Mouse (Mus musculus) limb, embryonic 13.5 days (tissue): ENCODE data around the gene Gusb. TPM values are rescaled to one million over a fixed set of nuclear protein-coding genes. Genes with fewer than 3 reads are reported as not detected.

ENCODE experiments used
- ATAC-seq: fragments of 200-750 bp; cut with Nextera tagmentation; 2 replicates; pipeline ENCODE4 v1.8.0; 2017; ENCODE audit warnings: low read depth, moderate number of reproducible peaks, moderate TSS enrichment; ENCODE audit not compliant: low FRiP score
- H3K27ac ChIP-seq: fragments of 300-500 bp; sonication (generic); 2 replicates; pipeline ENCODE4 v1.5.1; 2015; ENCODE audit warnings: inconsistent platforms, mild to moderate bottlenecking, moderate library complexity
- H3K27me3 ChIP-seq: fragments of 300-500 bp; sonication (generic); 2 replicates; pipeline ENCODE4 v1.6.1; 2015; ENCODE audit warnings: mild to moderate bottlenecking, inconsistent platforms
- H3K36me3 ChIP-seq: fragments of 300-500 bp; sonication (generic); 2 replicates; pipeline ENCODE4 v1.6.1; 2015; ENCODE audit warnings: inconsistent platforms, mild to moderate bottlenecking, moderate library complexity
- H3K4me1 ChIP-seq: fragments of 300-500 bp; sonication (generic); 2 replicates; pipeline ENCODE4 v1.6.1; 2015; ENCODE audit warnings: inconsistent platforms
- H3K4me2 ChIP-seq: fragments of 300-500 bp; sonication (generic); replicated peaks from 2 replicates; pipeline ENCODE4 v1.6.1; 2015; ENCODE audit warnings: inconsistent platforms, mild to moderate bottlenecking, moderate library complexity
- H3K4me3 ChIP-seq: fragments of 300-500 bp; sonication (generic); 2 replicates; pipeline ENCODE4 v1.5.1; 2015; ENCODE audit warnings: moderate library complexity, mild to moderate bottlenecking, inconsistent platforms
- H3K9ac ChIP-seq: fragments of 300-500 bp; sonication (generic); 2 replicates; pipeline ENCODE4 v1.6.1; 2015; ENCODE audit warnings: mild to moderate bottlenecking, inconsistent platforms
- H3K9me3 ChIP-seq: fragments of 300-500 bp; sonication (generic); 2 replicates; pipeline ENCODE4 v1.6.1; 2016; ENCODE audit warnings: inconsistent platforms
- WGBS: fragments of 180-500 bp; shearing (Covaris S2); methylation state at CpG from one replicate; pipeline ENCODE4 v1.1.7; 2015; 5-methylcytosine and 5-hydroxymethylcytosine counted together
- polyA plus RNA-seq: library from polyadenylated mRNA; unstranded; fragments of >200 nt; fragmentation: Nextera tagmentation; extraction: Ambion mirVana; gene quantifications from 2 replicates; pipeline ENCODE4 v1.2.1, GENCODE M21; 2015

The Gusb gene
- polyA plus RNA-seq, 1 experiment from 2014 or later = 45.3 TPM

GRCm38 (mm10) chr5:130021361-130021966 is 18.6 kb upstream of the Gusb start:
- H3K27ac ChIP-seq = no peak overlapping the region
- H3K36me3 ChIP-seq = peaks cover 14% of the 10 kb centered on the region
- no peak for ATAC-seq
- H3K4me2 ChIP-seq = no peak overlapping the region
- peaks cover 15% of the 10 kb centered on the region for H3K4me1 ChIP-seq
- no peaks in the 10 kb centered on the region for H3K9me3 ChIP-seq
- 37% methylated on average over 5 of the region's 5 CpGs for WGBS
- peak overlapping the region; percentile 35; the same call in 1 of the 2 replicates for H3K9ac ChIP-seq
- no peaks in the 10 kb centered on the region for H3K27me3 ChIP-seq
- no peak overlapping the region for H3K4me3 ChIP-seq

GRCm38 (mm10) chr5:130019461-130019860 is 16.6 kb upstream of the Gusb start:
- ATAC-seq = no peak
- Histone ChIP-seq H3K27me3 (no peaks in the 10 kb centered on the region), H3K27ac (no peak overlapping the region), H3K4me3 (no peak overlapping the region), H3K36me3 (peaks cover 34% of the 10 kb centered on the region), H3K4me1 (peaks cover 12% of the 10 kb centered on the region), H3K9me3 (0 out of 2 replicates have a peak, but pooled peaks cover 5% of the 10 kb centered on the region), H3K9ac (no peak overlapping the region), H3K4me2 (no peak overlapping the region)
- WGBS = 72% methylated on average over 8 of the region's 8 CpGs

- ATAC-seq = no peak
- Histone ChIP-seq H3K27ac (no peak overlapping the region), H3K4me3 (no peak overlapping the region), H3K9ac (no peak overlapping the region), H3K4me2 (no peak overlapping the region), H3K27me3 (no peaks in the 10 kb centered on the region), H3K4me1 (no peaks in the 10 kb centered on the region), H3K9me3 (peaks cover 13% of the 10 kb centered on the region; the same call in 1 of the 2 replicates), H3K36me3 (peaks cover 60% of the 10 kb centered on the region)
- WGBS = 97% methylated on average over 3 of the region's 3 CpGs
Measured at GRCm38 (mm10) chr5:130015104-130015503, 12.3 kb upstream of the Gusb start.

GRCm38 (mm10) chr5:130010961-130011360 is 8.1 kb upstream of the Gusb start:
- Histone ChIP-seq H3K27ac (no peak overlapping the region), H3K4me1 (no peaks in the 10 kb centered on the region), H3K9ac (no peak overlapping the region), H3K27me3 (no peaks in the 10 kb centered on the region), H3K9me3 (peaks cover 13% of the 10 kb centered on the region), H3K4me2 (no peak overlapping the region), H3K36me3 (peaks cover 41% of the 10 kb centered on the region), H3K4me3 (no peak overlapping the region)
- ATAC-seq = no peak
- WGBS = 93% methylated on average over 5 of the region's 5 CpGs

DNA sequence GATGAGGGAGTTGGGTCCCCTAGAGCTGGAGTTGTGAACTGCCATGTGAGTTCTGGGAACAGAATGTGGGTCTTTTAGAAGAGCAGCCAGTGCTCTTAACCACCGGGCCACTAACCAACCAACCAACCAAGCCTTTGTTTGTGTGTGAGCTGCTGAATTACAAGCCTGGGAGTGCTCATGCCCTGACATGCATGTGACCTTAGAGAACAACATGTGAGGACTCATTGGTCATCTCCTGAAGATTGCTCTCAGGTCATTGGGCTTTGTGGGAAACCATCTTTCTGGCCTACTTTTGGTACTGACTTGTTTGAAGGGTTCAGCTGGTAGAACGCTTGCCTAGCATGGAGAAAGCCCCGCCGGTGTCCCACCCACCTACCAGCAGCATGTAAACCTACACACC is 6.9 kb upstream of the Gusb start:
- Histone ChIP-seq H3K27ac (no peak overlapping the region), H3K36me3 (peaks cover 29% of the 10 kb centered on the region), H3K9me3 (peaks cover 13% of the 10 kb centered on the region), H3K4me3 (no peak overlapping the region), H3K27me3 (no peaks in the 10 kb centered on the region), H3K4me2 (no peak overlapping the region), H3K4me1 (no peaks in the 10 kb centered on the region), H3K9ac (no peak overlapping the region)
- ATAC-seq = no peak
- 94% methylated on average over 4 of the region's 4 CpGs for WGBS

- ATAC-seq = no peak
- Histone ChIP-seq H3K4me3 (no peak overlapping the region), H3K27me3 (no peaks in the 10 kb centered on the region), H3K27ac (no peak overlapping the region), H3K36me3 (peaks cover 24% of the 10 kb centered on the region), H3K4me2 (no peak overlapping the region), H3K4me1 (peaks cover 4% of the 10 kb centered on the region), H3K9ac (no peak overlapping the region), H3K9me3 (peaks cover 18% of the 10 kb centered on the region)
- WGBS = 76% methylated on average over 6 of the region's 6 CpGs
Measured at GRCm38 (mm10) chr5:130008034-130008590, 5.3 kb upstream of the Gusb start.

- Histone ChIP-seq H3K9me3 (peaks cover 18% of the 10 kb centered on the region), H3K4me3 (no peak overlapping the region), H3K4me1 (peaks cover 7% of the 10 kb centered on the region), H3K4me2 (no peak overlapping the region), H3K27ac (no peak overlapping the region), H3K9ac (no peak overlapping the region), H3K36me3 (peaks cover 17% of the 10 kb centered on the region), H3K27me3 (no peaks in the 10 kb centered on the region)
- no peak for ATAC-seq
- WGBS = 88% methylated on average over 1 of the region's 1 CpGs
Measured at GRCm38 (mm10) chr5:130007344-130007743, 4.5 kb upstream of the Gusb start.

DNA sequence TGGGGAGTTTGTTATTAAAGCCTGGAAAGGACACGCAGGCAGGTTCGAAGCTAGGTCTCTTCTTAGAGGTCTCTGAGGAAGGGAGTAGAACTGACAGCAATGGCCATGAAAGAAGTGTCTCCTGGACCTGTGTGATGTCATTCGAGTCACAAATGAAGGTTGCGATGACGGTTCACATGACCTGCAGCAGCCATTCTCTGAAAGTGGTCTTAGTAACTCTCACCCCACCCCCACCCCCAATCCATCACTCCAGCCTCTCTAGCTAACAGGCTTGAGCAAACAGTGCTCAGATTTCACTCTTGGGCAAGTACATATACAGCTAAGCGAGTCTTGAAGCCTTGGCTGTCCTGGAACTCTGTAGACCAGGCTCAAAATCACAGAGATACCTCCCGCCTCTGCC is 380 bp upstream of the Gusb start:
- H3K27ac ChIP-seq = peak overlapping the region; percentile 63
- H3K9me3 ChIP-seq = peaks cover 10% of the 10 kb centered on the region
- 52% methylated on average over 7 of the region's 7 CpGs for WGBS
- H3K27me3 ChIP-seq = no peaks in the 10 kb centered on the region
- peaks cover 18% of the 10 kb centered on the region for H3K4me1 ChIP-seq
- H3K4me2 ChIP-seq = peak overlapping the region; percentile 69
- H3K4me3 ChIP-seq = peak overlapping the region; percentile 71
- H3K9ac ChIP-seq = peak overlapping the region; percentile 82
- no peak for ATAC-seq
- H3K36me3 ChIP-seq = no peaks in the 10 kb centered on the region

GRCm38 (mm10) chr5:130001356-130001987 is 1.4 kb downstream of the Gusb start:
- 0 out of 2 replicates have a peak, but pooled peaks cover 4% of the 10 kb centered on the region for H3K36me3 ChIP-seq
- peaks cover 10% of the 10 kb centered on the region for H3K9me3 ChIP-seq
- peak overlapping the region; percentile 82 for H3K9ac ChIP-seq
- H3K4me2 ChIP-seq = peak overlapping the region; percentile 69
- 62% methylated on average over 5 of the region's 5 CpGs for WGBS
- no peak overlapping the region for H3K27ac ChIP-seq
- H3K4me1 ChIP-seq = peaks cover 18% of the 10 kb centered on the region
- H3K4me3 ChIP-seq = peak overlapping the region; percentile 71
- no peak for ATAC-seq
- no peaks in the 10 kb centered on the region for H3K27me3 ChIP-seq

GRCm38 (mm10) chr5:130000735-130001134 is 2.1 kb downstream of the Gusb start:
- H3K9me3 ChIP-seq = peaks cover 10% of the 10 kb centered on the region
- H3K27ac ChIP-seq = no peak overlapping the region
- H3K4me1 ChIP-seq = peaks cover 18% of the 10 kb centered on the region
- no peak overlapping the region for H3K4me3 ChIP-seq
- H3K9ac ChIP-seq = peak overlapping the region; percentile 48; the same call in 1 of the 2 replicates
- H3K36me3 ChIP-seq = peaks cover 5% of the 10 kb centered on the region; the same call in 1 of the 2 replicates
- H3K4me2 ChIP-seq = peak overlapping the region; percentile 69; the same call in 1 of the 2 replicates
- no peaks in the 10 kb centered on the region for H3K27me3 ChIP-seq
- WGBS = 92% methylated on average over 12 of the region's 12 CpGs
- ATAC-seq = no peak

DNA sequence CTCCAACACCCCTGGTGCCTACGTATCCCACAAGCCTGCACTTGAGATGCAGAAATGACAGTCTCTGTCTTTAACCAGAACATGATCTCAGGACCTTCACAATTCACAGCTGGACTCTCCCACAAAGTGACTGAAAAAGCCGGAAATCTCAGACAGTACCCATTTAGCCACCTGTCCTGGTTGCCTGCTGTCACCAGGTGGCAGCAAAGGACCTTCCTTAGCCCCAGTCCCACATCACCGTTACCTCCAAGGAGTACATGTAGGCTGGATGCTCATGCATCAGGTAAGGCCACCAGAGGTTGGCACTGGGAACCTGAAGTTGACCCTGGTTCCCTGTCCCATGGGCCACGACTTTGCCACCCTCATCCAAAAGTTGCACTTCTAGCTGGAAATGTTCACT is 3.8 kb downstream of the Gusb start:
- no peaks in the 10 kb centered on the region for H3K27me3 ChIP-seq
- no peak overlapping the region for H3K4me2 ChIP-seq
- peaks cover 13% of the 10 kb centered on the region; the same call in 1 of the 2 replicates for H3K36me3 ChIP-seq
- H3K9me3 ChIP-seq = no peaks in the 10 kb centered on the region
- H3K4me3 ChIP-seq = no peak overlapping the region
- ATAC-seq = no peak
- H3K27ac ChIP-seq = no peak overlapping the region
- WGBS = 37% methylated on average over 4 of the region's 4 CpGs
- H3K9ac ChIP-seq = no peak overlapping the region
- H3K4me1 ChIP-seq = peaks cover 18% of the 10 kb centered on the region

GRCm38 (mm10) chr5:129997700-129998099 is 5.1 kb downstream of the Gusb start:
- no peak for ATAC-seq

More at GRCm38 (mm10) chr5:129997700-129998099, 5.1 kb downstream of the Gusb start:
- H3K4me1 ChIP-seq = peaks cover 11% of the 10 kb centered on the region
- H3K9ac ChIP-seq = no peak overlapping the region
- no peak overlapping the region for H3K4me3 ChIP-seq
- no peaks in the 10 kb centered on the region for H3K27me3 ChIP-seq
- 72% methylated on average over 19 of the region's 19 CpGs for WGBS
- H3K36me3 ChIP-seq = peaks cover 23% of the 10 kb centered on the region
- H3K4me2 ChIP-seq = no peak overlapping the region
- H3K9me3 ChIP-seq = no peaks in the 10 kb centered on the region
- H3K27ac ChIP-seq = no peak overlapping the region
